Mouse (Mus musculus) c-Kit-positive CD71-positive TER-119-negative erythroid progenitor cells, embryonic 14.5 days (primary cell): ENCODE data around the gene Dusp7.
A peak's percentile ranks its signal among the peaks of the same experiment; 100 is the strongest.

Source experiments
- DNase-seq: peaks from one replicate; pipeline ENCODE4 v3.0.0-alpha.2; 2013; ENCODE audit warnings: low read depth

The Dusp7 gene

GRCm38 (mm10) chr9:106421033-106421864, 52.8 kb downstream of the Dusp7 start:
- no peak for DNase-seq

GRCm38 (mm10) chr9:106421865-106422160, 53.4 kb downstream of the Dusp7 start:
- peak; percentile 69 for DNase-seq
